Mouse (Mus musculus) mature B cell (primary cell): ENCODE data around the gene Topors.

Experiments
- in situ Hi-C: fragments of 300-500 bp; cut with MboI; formaldehyde crosslinking; loops from 2 replicates; pipeline ENCODE4 v1.14.3; 2019

The Topors gene

DNA sequence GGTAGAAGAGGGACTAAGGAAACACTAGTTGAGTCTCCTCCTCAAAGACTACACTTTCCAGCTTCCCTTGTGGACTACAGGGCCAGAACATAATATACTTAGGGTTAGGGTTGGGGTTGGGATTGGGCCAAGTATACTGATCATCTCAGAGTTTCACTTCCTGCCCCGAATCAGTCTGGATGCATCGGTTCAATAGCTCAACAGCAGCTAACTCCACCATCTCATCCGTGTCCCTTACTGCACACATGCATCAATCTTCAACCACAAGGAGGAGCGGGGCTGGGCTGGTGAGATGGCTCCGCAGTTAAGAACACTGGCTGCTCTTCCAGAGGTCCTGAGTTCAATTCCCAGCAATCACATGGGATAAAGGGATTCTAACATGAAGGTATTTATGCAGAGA, 18.7 kb downstream of the Topors start:
- in situ Hi-C loops, result no loop called here

DNA sequence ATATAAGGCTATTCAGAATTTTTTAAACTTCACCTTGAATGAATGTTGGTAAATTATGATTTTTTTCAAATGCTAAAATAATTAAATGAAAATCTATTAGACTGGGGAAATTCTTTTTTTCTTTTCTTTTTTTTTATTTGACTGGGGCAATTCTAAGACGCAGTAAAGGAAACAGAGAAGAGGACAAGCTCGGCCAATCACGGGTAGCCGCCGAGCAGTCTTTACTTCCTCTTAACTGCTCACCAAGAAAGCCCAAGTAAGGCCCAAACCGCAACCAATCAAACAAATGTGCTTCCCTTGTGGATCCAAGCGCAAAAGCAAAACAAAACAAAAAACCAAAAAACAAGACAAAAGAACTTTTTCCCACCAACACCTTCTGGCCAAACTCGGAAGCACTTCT, 25.6 kb downstream of the Topors start:
- in situ Hi-C loops, result no loop called here

- in situ Hi-C loops, result no loop called here
These were observed 26.6 kb downstream of the Topors start for GRCm38 (mm10) chr4:40243006-40243405.

- in situ Hi-C loops, result no loop called here
These were observed 27.7 kb downstream of the Topors start for GRCm38 (mm10) chr4:40241928-40242327.

DNA sequence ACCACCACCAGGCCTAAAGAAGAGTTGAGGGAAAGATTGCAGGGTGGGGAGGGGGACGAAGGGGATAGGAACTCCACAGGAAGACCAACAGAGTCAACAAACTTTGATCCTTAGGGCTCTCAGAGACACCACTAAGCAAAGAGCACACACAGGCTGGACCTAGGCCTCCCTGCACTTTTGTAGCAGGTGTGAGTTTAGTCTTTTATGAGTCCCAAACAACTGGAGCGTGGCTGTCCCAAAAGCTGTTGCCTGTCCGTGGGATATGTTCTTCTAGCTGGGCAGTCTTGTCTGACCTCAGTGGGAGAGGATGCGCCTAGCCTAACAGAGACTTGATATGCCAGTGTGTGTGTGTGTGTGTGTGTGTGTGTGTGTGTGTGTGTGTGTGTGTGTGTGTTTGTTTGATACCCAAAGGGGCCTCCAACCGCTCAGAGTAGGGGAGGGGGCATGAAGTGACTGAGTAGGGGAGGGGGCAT, 29.3 kb downstream of the Topors start:
- in situ Hi-C loops, result no loop called here

- in situ Hi-C loops, result no loop called here
These were observed 30.0 kb downstream of the Topors start, which contains the start of gene Ddx58 for GRCm38 (mm10) chr4:40239409-40240271. Gene Ddx58, minus strand, starts transcription at chr4:40239828.

- in situ Hi-C loops, result no loop called here
These were observed 30.9 kb downstream of the Topors start for GRCm38 (mm10) chr4:40238483-40239408.

GRCm38 (mm10) chr4:40236829-40237228, 32.8 kb downstream of the Topors start:
- in situ Hi-C loops, result no loop called here

DNA sequence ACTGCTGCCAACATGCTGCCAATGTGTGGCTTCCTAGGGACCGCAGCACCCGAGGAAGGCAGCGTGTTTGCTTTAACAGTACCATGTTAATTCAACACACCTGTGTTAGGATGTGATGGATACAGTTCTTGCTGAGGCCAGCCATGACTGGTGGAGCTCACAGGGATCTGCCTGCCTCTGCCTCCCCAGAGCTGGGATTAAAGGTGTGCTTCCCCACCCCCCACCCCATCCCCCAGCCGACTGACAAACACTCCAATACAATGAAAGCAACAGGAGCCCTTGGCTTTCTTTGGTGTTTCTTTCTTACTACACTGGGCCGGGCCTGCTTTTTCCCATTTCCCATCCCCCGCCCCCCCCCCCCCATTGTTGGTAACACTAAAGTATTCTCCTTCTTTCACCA, 35.4 kb downstream of the Topors start:
- in situ Hi-C loops, result no loop called here

- in situ Hi-C loops, result no loop called here
These were observed 36.5 kb downstream of the Topors start for GRCm38 (mm10) chr4:40233062-40233664.

GRCm38 (mm10) chr4:40229723-40230122, 39.9 kb downstream of the Topors start:
- in situ Hi-C loops, result no loop called here

GRCm38 (mm10) chr4:40227886-40228285, 41.8 kb downstream of the Topors start:
- in situ Hi-C loops, result no loop called here

DNA sequence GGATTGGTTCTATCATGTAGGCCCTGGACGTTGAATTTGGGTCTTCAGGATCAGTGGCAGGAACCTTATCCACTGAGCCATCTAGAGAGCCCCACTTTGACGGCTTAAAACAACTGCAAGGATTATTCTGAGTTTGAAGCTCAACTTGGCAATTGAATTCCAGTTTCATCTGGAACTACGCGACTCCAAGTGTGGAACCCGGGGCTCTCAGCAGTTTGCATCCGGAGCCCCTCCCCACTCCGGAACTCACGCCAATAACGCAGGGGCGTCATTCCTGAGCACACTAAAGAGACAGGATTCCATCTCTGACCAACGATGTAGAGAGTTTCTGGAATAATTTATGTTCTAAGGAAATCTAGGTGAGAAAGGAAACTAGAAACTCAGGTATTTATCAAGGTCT, 42.5 kb downstream of the Topors start:
- in situ Hi-C loops, result no loop called here

GRCm38 (mm10) chr4:40226095-40226494, 43.6 kb downstream of the Topors start:
- in situ Hi-C loops, result no loop called here

DNA sequence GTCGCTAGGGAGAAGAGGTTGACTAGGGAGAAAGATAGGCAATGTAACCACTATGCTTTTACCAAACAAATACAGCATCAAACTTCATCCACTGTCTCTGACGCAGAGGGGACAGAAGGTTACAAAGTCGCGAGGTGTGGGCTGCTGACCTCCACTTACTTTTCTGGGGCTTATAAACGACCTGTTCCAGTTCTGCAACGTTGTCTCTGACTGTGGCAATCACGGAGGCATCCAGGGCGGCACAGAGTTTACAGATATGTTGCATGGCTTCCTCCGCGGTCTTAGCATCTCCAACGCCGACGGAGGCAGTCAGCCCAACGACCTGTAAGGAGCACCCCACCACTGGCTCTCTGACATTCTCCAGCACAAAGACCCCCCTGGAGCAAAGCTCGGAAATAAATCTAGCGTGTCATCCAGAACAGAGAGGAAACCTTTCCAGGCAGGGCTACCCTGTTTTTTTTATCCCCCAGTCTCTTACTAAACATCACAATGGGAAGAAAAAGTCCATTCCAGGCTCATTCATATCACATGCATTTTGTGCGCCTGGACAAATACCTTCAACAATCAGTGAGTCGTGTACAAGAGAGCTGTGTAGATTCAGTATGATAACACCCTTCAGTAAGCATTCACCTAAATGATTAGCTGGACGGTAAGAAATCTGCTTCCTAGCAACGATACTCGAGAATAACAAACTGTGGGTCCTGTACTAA, 47.6 kb downstream of the Topors start:
- in situ Hi-C loops, result no loop called here

- in situ Hi-C loops, result no loop called here
These were observed 48.5 kb downstream of the Topors start for GRCm38 (mm10) chr4:40221004-40221760.

- in situ Hi-C loops, result no loop called here
These were observed 49.2 kb downstream of the Topors start for GRCm38 (mm10) chr4:40220437-40220836.

DNA sequence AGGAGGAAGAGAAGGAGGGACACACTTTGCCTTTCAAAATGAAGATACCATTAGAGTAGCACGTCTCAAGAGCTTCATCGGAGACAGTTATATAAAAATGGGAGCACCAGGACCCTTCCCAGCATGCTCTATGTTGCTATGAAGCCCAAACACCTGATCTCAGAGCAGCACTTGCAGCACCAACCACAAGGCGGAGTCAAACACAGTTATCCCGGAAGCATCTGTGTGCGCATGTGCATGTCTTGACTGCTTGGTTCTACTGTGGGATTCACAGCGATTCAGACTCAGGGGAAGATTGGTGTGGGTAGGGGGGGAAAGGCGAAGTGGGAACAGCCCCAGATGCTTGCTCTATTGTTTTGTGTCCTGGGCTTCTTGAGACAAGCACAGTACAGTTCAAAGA, 51.3 kb downstream of the Topors start:
- in situ Hi-C loops, result no loop called here

- in situ Hi-C loops, result no loop called here
These were observed 51.7 kb downstream of the Topors start for GRCm38 (mm10) chr4:40217910-40218309.

GRCm38 (mm10) chr4:40212177-40212576, 57.5 kb downstream of the Topors start:
- in situ Hi-C loops, result no loop called here
